Mouse (Mus musculus) ES-Bruce4 (cell line): ENCODE measurements at regions not wholly inside any gene's neighbourhood (a gene's known extent, or its start where the extent isn't known, plus 50 kb on each side); places are given as distances from the start of the nearest gene placed in this dataset.

Experiments used
- CTCF ChIP-seq: IDR thresholded peaks from one replicate; pipeline ENCODE4 v1.8.1; 2011; ENCODE audit warnings: low read depth, low read length
- POLR2A ChIP-seq: IDR thresholded peaks from one replicate; pipeline ENCODE4 v1.8.1; 2011; ENCODE audit warnings: low read length; ENCODE audit not compliant: insufficient read depth

GRCm38 (mm10) chr8:113516176-113516575, 119.2 kb upstream of the Mon1b start:
- TF ChIP-seq CTCF: no peak
- TF ChIP-seq POLR2A: no peak
